Mouse (Mus musculus): ENCODE measurements around the gene Actc1. TPM values are rescaled to one million over a fixed set of nuclear protein-coding genes. Genes with fewer than 3 reads are reported as not detected.
A peak's percentile ranks its signal among the peaks of the same experiment; 100 is the strongest.

Actc1 gene
- total RNA-seq (2021): over 10,000 TPM; 11,974 to 14,041 TPM

DNA sequence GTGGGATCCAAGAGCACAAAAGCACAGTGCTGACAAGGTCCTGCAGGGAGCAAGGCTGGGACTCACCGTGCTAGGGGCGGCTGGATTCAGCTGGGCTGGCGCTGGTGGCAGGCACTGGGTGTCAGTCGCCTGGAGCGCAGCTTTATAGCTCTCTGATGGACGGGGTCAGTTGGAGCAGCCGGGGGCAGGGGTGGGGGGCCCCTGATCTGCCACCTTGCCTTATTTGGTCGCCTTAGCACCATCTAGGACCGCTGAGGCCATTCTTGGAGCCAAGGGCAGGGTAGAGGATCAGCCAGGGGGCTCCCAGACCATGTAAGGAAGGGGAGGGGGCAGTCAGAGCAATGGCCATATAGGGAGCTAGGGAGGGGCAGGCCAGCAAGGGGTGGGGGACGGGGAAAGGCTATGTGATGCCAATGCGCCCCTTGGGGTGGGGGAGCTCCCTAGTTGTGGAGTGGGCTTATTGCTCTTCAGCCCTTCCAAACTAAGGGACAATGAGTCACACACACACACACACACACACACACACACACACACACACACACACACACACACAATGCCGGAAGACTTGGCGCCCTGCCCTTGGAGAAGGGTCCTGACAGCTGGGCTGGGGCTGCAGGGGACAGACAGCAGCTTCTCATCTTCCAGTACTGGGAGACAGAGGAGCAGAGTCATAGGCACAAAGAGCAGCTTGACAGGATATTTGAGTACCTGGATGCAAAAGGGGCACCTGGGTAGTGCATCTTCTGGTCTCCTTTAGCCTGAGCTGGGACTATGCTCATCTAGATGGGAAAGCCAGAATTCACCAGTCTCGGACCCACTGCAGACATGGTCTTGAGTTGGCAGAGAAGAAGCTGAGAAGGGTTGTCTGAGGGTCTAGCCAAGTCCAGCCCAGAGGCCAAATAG is at the start of gene Actc1:
Gene Actc1, minus strand, starts transcription at position 853 of the 903 bp plus-strand sequence.
- peak; percentile 68 to 69 for DNase-seq
- intact Hi-C loops (cut with DNase I): no loop called here

DNA sequence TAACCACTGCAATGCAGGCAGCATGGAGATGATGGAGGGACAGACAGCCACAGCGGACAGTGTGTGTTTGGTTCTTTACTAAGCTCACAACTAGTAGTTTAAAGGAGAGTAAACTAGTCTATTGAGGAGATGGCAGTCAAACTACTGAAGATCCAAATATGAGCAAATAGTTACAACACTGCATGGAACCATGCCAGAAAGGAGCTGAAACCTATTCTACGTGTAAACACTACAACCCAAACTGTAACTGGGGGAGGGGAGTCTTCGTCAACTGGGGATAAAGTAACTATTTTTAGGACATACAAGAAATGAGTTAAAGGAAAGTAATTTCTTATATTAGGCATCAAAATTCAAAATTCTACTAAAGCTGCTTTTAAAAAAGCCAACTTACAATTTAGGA is 49.1 kb upstream of the Actc1 start:
- DNase-seq: no peak
- intact Hi-C loops (cut with DNase I): no loop called here

GRCm38 (mm10) chr2:114100834-114101233 is 47.5 kb upstream of the Actc1 start:
- intact Hi-C loops (cut with DNase I): no loop called here
- DNase-seq: no peak

DNA sequence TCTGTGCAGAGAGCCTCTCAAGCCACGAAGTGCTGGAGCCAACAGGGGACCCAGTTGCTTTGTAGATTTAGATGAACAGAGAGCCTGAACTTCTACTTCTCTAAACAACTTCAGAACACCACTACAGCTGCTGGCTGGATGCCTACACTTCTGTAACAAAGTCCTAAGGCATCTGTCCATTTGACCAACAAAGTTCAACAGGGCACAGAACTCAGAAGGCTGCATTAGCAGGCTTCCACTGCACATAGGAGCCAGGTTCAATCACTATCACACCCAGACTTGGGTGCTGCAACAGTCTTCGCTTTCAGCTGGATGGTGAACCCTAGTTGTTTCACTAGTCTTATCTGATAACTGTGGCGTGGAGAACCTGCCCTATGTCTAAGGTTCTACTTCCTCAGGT is 46.5 kb upstream of the Actc1 start:
- no peak for DNase-seq
- intact Hi-C loops (cut with DNase I): no loop called here

GRCm38 (mm10) chr2:114099109-114099508 is 45.8 kb upstream of the Actc1 start:
- no peak for DNase-seq
- intact Hi-C loops (cut with DNase I): no loop called here

DNA sequence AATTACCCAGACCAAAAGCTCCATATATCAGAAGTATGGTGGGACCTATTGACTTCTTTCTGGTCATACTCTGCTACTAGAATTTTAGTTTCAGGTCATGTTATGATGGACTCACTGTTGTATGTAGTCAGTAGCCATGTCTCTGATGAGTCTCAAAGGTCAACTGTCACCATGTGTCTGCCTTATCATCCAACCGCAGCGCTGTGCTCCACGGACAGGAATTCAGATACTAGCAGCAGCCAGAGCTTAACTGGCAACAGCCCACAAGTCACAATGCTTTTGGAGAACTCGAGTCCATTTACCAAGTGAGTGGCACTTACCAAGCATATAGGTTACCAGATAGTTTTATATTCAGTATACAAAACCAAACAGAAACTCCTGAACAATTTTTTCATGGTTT is 44.3 kb upstream of the Actc1 start:
- no peak for DNase-seq

GRCm38 (mm10) chr2:114096570-114096969 is 43.2 kb upstream of the Actc1 start:
- intact Hi-C loops (cut with DNase I): no loop called here
- DNase-seq: no peak

More for the DNA sequence above, 44.3 kb upstream of the Actc1 start:
- intact Hi-C loops (cut with DNase I): no loop called here

- intact Hi-C loops (cut with DNase I): no loop called here
- no peak for DNase-seq
These were observed 42.0 kb upstream of the Actc1 start for GRCm38 (mm10) chr2:114095348-114095747.

- intact Hi-C loops (cut with DNase I): no loop called here
- DNase-seq: no peak
These were observed 41.3 kb upstream of the Actc1 start for GRCm38 (mm10) chr2:114094696-114095095.

DNA sequence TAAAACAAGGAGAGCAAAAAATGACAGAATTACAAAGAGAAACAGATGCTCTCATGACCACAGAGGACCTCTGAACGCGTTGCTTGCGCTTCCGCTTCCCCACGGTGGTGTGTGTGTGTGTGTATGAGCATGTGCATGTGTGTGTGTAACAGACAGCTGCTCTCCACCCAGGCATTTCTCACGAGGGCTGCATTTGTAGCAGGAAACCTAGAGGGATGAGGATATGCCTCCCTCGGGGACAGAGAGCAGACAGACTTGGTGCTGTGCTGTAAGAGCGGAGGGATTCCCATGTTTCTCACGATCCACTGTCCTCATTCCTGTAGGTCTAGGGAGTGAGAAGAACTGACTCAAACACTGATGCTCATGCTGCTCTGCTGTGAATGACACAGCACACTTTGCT is 40.2 kb upstream of the Actc1 start:
- no peak for DNase-seq
- intact Hi-C loops (cut with DNase I): no loop called here

DNA sequence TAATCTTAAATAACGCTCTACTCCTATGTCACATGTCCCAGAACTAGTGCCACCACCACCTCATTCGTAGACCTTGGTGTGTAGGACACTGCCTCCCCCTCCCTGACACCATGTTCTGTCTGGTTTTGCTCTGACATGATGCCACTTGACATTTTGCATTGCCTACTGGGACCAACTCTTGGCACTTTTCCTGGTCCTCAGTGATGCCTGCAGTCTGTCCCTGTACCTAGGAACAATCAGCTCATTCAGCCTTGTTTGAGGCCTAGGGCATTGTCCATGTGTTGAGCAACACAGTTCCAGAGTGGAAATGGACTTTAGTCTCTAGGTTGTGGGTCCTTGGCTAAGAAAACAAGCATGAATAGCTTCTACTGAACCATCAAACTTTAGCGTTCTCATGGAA is 36.5 kb upstream of the Actc1 start:
- DNase-seq: no peak
- intact Hi-C loops (cut with DNase I): no loop called here

GRCm38 (mm10) chr2:114087271-114087670 is 33.9 kb upstream of the Actc1 start:
- no peak for DNase-seq
- intact Hi-C loops (cut with DNase I): no loop called here

- no peak for DNase-seq
- intact Hi-C loops (cut with DNase I): no loop called here
These were observed 18.5 kb upstream of the Actc1 start for GRCm38 (mm10) chr2:114071876-114072275.

DNA sequence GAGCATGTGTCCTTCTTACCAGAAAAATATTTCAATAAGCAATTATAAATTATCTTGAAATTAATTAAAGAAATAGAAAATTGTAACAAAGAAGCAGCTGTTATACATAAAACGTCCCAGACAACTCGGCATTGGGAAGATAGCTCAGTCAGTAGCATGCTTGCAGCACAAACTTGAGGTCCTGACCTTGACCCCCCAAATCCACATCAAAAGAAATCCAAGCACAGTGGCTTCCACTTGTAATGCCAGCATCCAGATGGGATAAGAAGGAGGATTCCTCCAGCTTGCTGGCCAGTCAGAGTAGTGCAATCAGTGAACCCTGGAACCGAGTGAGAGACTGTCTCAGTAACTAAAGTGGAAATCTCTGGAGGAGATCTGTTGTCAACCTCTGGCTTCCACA is 12.9 kb upstream of the Actc1 start:
- no peak for DNase-seq
- intact Hi-C loops (cut with DNase I): no loop called here

DNA sequence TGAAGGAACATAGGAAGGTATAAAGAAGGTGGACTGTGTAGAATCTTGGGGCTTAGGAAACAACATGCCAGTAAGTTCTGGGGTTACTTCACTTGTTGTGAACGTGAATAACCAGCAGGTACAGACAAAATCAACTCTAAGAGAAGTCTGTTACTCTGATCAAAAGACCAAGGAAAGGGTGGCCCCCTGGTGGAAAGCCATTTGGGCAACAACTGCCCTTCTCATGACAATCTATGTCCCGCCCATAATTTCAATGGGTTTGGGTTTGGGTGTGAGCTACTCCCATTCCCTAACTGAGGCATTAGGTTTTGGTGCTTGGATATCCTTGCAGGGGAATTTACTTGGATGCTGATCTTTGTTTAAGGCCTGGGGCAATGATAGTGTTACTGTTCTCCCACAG is 10.7 kb upstream of the Actc1 start:
- intact Hi-C loops (cut with DNase I): no loop called here

DNA sequence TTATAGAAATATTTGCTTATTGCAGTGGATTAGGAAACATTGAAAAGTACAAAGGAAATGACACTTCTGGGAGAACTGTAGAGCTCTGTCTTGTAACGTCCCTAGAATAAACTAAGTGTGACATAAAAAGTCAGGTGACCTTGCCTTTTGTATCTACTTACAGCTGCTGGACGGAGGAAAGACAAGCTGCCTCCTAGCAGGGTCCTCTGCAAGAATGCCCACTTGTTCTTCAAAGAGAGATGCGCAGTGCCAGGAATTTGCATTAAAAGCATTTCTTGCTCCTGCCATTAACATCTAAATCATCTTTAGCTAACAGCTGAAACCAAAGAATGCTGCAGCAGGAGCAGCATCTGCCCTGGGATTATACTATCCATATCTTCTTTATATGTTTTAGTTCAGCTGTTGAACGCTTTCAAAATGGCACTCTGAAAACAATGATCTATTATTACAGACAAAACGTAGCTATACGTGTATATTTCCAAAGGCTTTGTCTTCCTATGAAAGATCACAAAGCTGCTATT is 6.8 kb upstream of the Actc1 start:
- intact Hi-C loops (cut with DNase I): no loop called here
- DNase-seq: no peak

More for the DNA sequence above, 10.7 kb upstream of the Actc1 start:
- no peak for DNase-seq

GRCm38 (mm10) chr2:114059608-114060007 is 6.3 kb upstream of the Actc1 start:
- no peak for DNase-seq
- intact Hi-C loops (cut with DNase I): loop anchor here (5.0 kb wide), 1 partner anchor 73 kb away; no protein-coding TSS in a partner anchor

- intact Hi-C loops (cut with DNase I): loop anchor here (5.0 kb wide), 1 partner anchor 74 kb away; no protein-coding TSS in a partner anchor
- no peak for DNase-seq
These were observed 5.0 kb upstream of the Actc1 start for GRCm38 (mm10) chr2:114058226-114058796.

DNA sequence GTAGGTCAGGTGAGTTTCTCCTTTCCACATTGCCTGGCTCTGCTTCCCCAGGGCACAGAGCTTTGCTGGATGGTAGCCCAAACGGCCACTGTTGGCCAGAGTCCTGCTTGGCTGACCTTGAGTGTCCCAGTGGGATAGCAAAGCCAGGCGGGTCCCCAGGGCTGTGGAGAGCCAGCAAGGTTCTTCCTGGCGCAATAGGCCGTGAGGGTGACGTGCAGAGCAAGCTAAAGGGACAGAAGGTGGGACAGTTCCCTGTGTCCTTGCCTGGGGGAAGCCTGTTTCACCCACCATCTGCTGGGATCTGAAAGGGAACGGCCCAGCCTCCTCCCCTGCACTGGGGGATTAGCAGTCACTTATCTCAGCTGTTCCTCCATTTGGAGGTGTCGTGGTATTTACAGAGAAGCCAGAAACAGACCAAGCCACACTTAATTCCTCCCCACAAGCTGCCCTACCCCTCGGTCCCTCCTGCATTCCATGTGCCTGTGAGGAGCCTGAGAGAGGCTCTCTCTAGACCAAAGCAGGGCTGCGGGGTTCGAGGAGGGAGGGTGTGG is 4.0 kb upstream of the Actc1 start:
- intact Hi-C loops (cut with DNase I): loop anchor here (5.0 kb wide), 1 partner anchor 75 kb away; no protein-coding TSS in a partner anchor
- DNase-seq: peak; percentile 76 to 84

DNA sequence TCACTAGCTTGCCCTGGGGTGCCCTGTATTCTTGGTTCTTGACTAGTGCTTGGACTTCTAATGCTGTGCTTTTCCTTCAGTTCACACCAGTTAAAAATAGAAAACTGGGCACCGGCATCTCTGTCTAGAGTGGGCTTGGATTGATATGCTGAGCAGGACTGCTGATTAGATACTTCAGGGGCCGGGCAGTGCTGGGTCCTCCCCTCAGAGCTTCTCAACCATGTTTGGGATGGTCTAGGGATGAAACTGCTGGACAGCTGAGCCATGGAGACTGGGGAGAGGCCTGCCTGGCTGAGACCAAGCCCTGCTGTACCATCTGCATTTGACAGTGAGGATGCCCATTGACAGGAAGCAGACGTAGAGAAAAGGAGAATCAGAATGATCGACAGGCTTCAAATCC is 781 bp upstream of the Actc1 start:
- intact Hi-C loops (cut with DNase I): loop anchor here (2.0 kb wide), 1 partner anchor 73 kb away; no protein-coding TSS in a partner anchor
- peak in 1 of 2 experiments; percentile 38 for DNase-seq

GRCm38 (mm10) chr2:114051871-114052241 is 1.5 kb downstream of the Actc1 start:
- DNase-seq: no peak
- intact Hi-C loops (cut with DNase I): no loop called here
